Mouse (Mus musculus) spleen, postnatal 10 days (tissue): Measurements from ENCODE around the gene Tas2r131.
"Not testable (repeated sequence)": the region's sequence is repeated elsewhere in the genome, so short reads cannot be mapped to it uniquely, and the experiment has no call there.

ENCODE experiments used
- DNase-seq, 2 experiments: peaks; one replicate each; pipeline ENCODE4 v3.0.0; 2021 to 2022; ENCODE audit warnings: low spot score in 2 of 2

Gene Tas2r131

GRCm38 (mm10) chr6:132957819-132958218 lies at the start of gene Tas2r131:
Gene Tas2r131 (minus strand): TSS chr6:132957919.
- no peak for DNase-seq

DNA sequence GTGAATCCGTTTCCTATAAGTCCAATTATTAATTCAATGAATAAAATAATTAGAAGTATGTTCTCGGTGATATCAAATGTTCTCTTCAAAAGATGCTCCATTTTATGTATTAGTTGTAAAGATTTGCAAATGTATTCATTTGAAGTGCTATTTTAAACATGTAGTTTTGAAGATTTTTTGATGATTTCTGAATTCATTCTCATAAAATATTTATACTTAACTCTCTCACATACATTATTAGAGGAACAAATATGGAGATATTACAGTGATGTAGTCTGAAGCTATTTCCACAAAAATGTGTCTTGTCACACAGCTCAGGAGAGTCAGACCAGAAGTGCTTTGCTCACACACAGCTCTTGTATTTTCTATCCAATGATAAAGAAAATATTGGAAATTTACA lies 23.1 kb upstream of the Tas2r131 start, which contains the start of gene Tas2r109:
Gene Tas2r109 (minus strand): TSS at position 101 of the 400 bp plus-strand sequence.
- no peak for DNase-seq

GRCm38 (mm10) chr6:132950802-132951201 lies 6.9 kb downstream of the Tas2r131 start, which contains the start of gene Tas2r129:
Gene Tas2r129 (plus strand): TSS chr6:132951102.
- DNase-seq: no peak

GRCm38 (mm10) chr6:132941376-132941775 lies 16.3 kb downstream of the Tas2r131 start:
- DNase-seq: not testable (repeated sequence)

DNA sequence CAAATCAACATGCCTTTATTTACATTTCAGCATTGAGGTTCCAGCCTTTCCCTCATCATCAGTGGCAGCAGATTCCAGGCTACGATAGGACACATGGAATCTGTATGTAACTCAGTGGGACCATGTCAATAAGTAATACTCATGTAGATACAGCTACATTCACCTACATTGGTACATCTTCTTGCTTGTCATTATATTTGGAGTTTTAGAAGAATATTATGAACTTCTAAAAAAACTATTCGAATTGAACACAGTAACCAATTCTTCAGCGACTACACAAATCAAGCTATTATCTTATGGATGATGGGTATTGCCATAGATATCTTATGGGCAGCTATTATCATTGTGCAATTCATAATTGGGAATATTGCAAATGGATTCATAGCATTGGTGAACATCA lies 48.4 kb downstream of the Tas2r131 start, which contains the start of gene Tas2r125:
Gene Tas2r125 (plus strand): TSS at position 301 of the 400 bp plus-strand sequence.
- DNase-seq: no peak
